Mouse (Mus musculus): ENCODE data around the gene Uggt1. TPM values are rescaled to one million over a fixed set of nuclear protein-coding genes. Genes with fewer than 3 reads are reported as not detected.

Uggt1 gene
- total RNA-seq, 1 experiment from 2014 or later: 103 TPM

DNA sequence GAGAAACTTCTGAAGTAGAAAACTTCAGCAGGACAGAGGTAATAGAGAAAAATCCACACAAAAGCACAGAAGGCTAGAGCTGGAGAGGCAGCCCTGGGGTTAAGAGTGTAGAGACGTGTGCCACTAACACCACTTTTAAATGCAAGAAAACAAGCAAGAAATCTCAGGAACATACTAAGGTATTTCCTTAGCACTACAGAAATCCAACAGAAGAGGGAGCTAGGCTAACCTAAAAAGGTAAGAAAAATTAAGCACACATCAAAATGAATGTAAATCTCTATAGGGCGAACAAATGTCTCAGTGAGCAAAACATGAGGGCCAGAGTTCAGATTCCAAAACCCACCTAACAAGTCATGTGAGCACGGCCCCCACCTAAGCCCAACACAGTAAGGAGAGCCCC lies 19.9 kb downstream of the Uggt1 start:
- ATAC-seq (ENCODE audit: extremely low read depth, insufficient number of reproducible peaks, low FRiP score, poor library complexity, severe bottlenecking): no peak

DNA sequence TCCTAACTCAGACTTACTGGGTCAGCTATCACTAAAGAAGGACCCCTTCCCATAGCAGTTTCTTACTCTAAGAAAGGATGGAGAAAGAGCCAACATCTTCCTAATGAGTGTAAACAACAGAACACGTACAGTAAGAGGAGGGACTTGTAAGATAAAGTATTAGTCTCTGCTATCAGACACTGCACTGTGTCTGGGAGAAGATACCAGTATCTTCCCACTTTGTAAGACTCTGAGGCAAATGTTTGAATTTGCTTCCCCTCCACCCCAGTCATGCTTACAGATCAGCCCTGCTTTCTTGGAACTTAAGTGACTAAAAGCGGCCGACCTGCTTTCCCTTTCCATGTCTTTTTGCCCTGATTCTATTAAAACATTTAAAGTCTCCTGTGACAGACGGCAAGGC lies 30.2 kb downstream of the Uggt1 start:
- no peak for ATAC-seq (ENCODE audit: extremely low read depth, insufficient number of reproducible peaks, low FRiP score, poor library complexity, severe bottlenecking)

DNA sequence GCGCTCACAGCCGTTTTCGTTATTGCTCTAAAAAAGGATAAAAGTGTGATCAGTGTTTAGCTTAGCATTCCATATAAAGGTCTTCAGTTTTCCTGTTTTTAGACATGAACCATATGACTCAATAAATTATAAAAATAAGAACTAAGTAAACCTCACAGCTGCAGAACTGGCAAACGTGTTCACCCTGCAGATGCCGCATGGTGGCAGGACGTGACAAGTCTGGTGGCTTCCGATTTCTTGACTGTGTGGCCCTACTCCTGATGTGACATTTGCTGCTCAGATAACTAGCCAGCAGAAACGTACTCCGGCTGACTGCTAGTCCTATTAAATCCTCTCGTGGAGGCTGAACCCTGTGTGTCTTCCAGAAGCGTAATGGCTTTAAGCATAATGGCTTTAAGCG lies 42.8 kb downstream of the Uggt1 start:
- ATAC-seq (ENCODE audit: extremely low read depth, insufficient number of reproducible peaks, low FRiP score, poor library complexity, severe bottlenecking): no peak

- no peak for ATAC-seq (ENCODE audit: extremely low read depth, insufficient number of reproducible peaks, low FRiP score, poor library complexity, severe bottlenecking)
Observed at GRCm38 (mm10) chr1:36194482-36194881, 50.0 kb downstream of the Uggt1 start.

- no peak for ATAC-seq (ENCODE audit: extremely low read depth, insufficient number of reproducible peaks, low FRiP score, poor library complexity, severe bottlenecking)
Observed at GRCm38 (mm10) chr1:36191966-36192365, 52.6 kb downstream of the Uggt1 start.

GRCm38 (mm10) chr1:36180038-36180437 lies 64.5 kb downstream of the Uggt1 start:
- no peak for ATAC-seq (ENCODE audit: extremely low read depth, insufficient number of reproducible peaks, low FRiP score, poor library complexity, severe bottlenecking)

DNA sequence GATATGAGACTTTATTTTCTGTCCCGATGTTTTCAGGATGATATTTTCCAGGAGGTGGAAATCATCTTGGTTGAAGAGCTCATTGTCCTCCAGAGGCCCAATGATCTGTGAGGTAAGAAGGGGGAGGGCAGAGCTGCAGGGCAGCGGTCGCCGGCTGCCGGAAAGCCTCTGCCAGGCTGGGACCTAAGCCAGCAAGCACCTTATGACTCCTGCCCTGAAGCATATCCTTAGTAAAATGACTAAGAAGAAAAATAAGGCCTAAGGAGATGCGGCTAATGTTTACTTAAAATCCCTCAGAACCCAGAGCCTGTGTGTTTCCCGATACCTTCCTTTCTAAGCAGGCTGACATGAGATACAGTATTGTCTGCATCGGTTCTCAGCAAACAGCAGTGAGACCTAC lies 71.1 kb downstream of the Uggt1 start:
- no peak for ATAC-seq (ENCODE audit: extremely low read depth, insufficient number of reproducible peaks, low FRiP score, poor library complexity, severe bottlenecking)

GRCm38 (mm10) chr1:36172941-36173340 lies 71.6 kb downstream of the Uggt1 start:
- ATAC-seq (ENCODE audit: extremely low read depth, insufficient number of reproducible peaks, low FRiP score, poor library complexity, severe bottlenecking): no peak

GRCm38 (mm10) chr1:36162687-36163086 lies 81.8 kb downstream of the Uggt1 start:
- ATAC-seq (ENCODE audit: extremely low read depth, insufficient number of reproducible peaks, low FRiP score, poor library complexity, severe bottlenecking): peak; percentile 39; the same call in 1 of the 2 replicates

DNA sequence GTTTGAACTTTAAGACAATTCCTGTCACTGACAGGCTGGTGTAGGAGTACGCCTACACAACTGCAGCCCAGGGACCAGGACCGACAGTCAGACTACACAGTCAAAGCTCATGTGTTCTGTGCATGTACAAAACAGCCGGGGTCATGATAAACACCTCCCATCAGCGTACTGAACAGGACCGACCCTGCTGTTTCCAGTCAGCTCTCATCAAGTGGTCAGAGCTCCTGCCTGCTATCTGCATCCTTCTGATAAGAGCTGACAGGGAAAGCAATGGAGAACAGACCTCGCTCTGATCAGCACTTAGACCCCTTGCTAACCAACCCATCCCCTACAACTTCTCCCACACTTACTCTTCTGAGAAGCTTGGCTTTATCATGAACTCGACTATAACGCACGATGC lies 83.3 kb downstream of the Uggt1 start:
- no peak for ATAC-seq (ENCODE audit: extremely low read depth, insufficient number of reproducible peaks, low FRiP score, poor library complexity, severe bottlenecking)

- 0 out of 2 replicates have a peak, but pooled peaks have one; percentile 6 for ATAC-seq (ENCODE audit: extremely low read depth, insufficient number of reproducible peaks, low FRiP score, poor library complexity, severe bottlenecking)
Observed at GRCm38 (mm10) chr1:36160246-36160645, 84.3 kb downstream of the Uggt1 start.

- ATAC-seq (ENCODE audit: extremely low read depth, insufficient number of reproducible peaks, low FRiP score, poor library complexity, severe bottlenecking): peak; percentile 70; the same call in 1 of the 2 replicates
Observed at GRCm38 (mm10) chr1:36149411-36149810, 95.1 kb downstream of the Uggt1 start.

GRCm38 (mm10) chr1:36148809-36149208 lies 95.7 kb downstream of the Uggt1 start:
- ATAC-seq (ENCODE audit: extremely low read depth, insufficient number of reproducible peaks, low FRiP score, poor library complexity, severe bottlenecking): no peak

- ATAC-seq (ENCODE audit: extremely low read depth, insufficient number of reproducible peaks, low FRiP score, poor library complexity, severe bottlenecking): no peak
Observed at GRCm38 (mm10) chr1:36145050-36145449, 99.5 kb downstream of the Uggt1 start.

GRCm38 (mm10) chr1:36140311-36140710 lies 104.2 kb downstream of the Uggt1 start:
- ATAC-seq (ENCODE audit: extremely low read depth, insufficient number of reproducible peaks, low FRiP score, poor library complexity, severe bottlenecking): no peak

DNA sequence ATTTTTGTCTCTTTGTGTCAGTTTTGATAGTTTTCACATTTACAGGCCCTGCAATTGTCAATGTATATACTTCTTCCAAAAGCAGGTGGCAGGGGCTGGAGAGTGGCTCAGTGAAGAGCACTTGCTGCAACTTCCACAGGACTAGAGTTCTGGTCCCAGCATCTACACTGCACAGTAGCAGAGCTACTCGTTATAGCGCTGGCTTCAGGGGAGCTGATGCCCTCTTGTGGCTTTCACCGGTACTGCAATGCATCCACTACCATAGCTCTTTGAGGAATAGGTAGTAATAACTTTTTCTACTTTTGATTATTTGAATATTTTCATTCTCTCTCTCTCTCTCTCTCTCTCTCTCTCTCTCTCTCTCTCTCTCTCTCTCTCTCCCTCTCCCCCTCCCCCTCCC lies 109.9 kb downstream of the Uggt1 start:
- ATAC-seq (ENCODE audit: extremely low read depth, insufficient number of reproducible peaks, low FRiP score, poor library complexity, severe bottlenecking): peak; percentile 73; the same call in 1 of the 2 replicates

DNA sequence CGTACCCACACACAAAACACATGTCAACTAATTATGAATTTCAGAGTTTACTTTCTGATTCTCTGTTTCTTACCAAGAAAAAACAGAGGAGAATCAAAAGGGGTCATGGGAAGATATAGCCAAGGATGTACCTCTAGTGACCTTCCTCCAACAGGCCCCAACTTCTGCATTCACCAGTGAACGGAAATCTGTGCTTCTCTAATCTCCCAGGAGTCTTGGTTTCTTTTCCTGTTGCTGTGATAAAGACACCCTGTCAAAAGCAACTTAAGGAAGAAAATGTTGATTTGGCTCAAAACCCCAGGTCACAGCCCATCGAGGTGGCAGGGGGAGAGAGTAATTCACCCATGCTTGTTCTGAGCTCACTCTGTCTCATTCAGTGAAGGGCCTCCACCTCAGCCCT lies 110.9 kb downstream of the Uggt1 start:
- ATAC-seq (ENCODE audit: extremely low read depth, insufficient number of reproducible peaks, low FRiP score, poor library complexity, severe bottlenecking): no peak

DNA sequence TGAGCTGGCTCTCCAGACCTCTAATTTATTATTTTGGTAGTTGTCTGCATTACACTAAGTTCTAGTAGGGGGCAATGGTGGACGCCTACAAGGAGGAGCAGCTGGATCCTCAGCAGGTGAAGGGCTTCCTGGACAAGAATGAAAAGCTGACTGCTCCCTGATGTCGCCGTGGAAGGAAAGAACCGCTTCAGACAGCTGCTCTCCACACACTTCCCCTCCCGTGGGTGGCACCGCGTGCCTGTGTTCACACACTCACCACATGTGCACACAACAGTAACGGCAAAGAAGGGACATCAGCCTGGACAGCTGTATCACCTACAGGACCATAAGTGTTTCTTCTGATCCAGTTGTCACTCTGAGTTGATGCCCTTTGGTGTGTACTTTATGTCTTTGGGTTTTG lies 111.5 kb downstream of the Uggt1 start:
- no peak for ATAC-seq (ENCODE audit: extremely low read depth, insufficient number of reproducible peaks, low FRiP score, poor library complexity, severe bottlenecking)

DNA sequence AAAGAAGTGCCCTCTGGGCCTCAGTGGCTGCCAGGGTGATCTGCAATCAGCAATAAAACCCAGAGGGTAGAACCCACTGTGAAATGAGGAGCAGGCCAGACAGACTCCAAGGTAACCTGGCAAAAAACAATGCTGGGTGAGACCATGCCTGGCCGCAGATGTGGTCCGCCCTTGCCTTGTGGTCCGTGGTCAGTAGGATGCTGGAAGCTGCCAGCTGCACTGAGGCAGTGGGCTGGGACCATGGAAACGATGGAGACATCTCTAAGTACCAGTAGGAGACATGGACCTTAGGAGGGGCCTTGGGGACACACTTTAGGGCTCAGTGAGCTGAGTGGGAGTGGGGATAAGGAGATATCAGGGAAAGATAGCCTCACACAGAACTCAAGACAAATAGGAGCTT lies 112.3 kb downstream of the Uggt1 start:
- no peak for ATAC-seq (ENCODE audit: extremely low read depth, insufficient number of reproducible peaks, low FRiP score, poor library complexity, severe bottlenecking)

- no peak for ATAC-seq (ENCODE audit: extremely low read depth, insufficient number of reproducible peaks, low FRiP score, poor library complexity, severe bottlenecking)
Observed at GRCm38 (mm10) chr1:36131766-36132165, 112.8 kb downstream of the Uggt1 start.

GRCm38 (mm10) chr1:36131154-36131553 lies 113.4 kb downstream of the Uggt1 start:
- ATAC-seq (ENCODE audit: extremely low read depth, insufficient number of reproducible peaks, low FRiP score, poor library complexity, severe bottlenecking): no peak

All from neutrophil, adult 5-6 weeks (primary cell).